Mouse (Mus musculus) duodenum, adult 2 months (tissue): ENCODE measurements around the gene Casd1. TPM values are rescaled to one million over a fixed set of nuclear protein-coding genes. Genes with fewer than 3 reads are reported as not detected.

Experiments used
- polyA plus RNA-seq: library from polyadenylated mRNA; depleted of rRNA; stranded (reverse); fragments of >200 nt; gene quantifications from 2 replicates; pipeline ENCODE4 v1.2.3, GENCODE M21; 2012; ENCODE audit warnings: low replicate concordance; rRNA removed

Gene Casd1
- 4.5 and 5.7 TPM in 2 replicates for polyA plus RNA-seq

GRCm38 (mm10) chr6:4600658-4601296 is at the start of gene Casd1:
Casd1 (plus strand) TSS chr6:4600839.

Other genes with a start within 250 kb of the Casd1 start
- 18.7 and 43.2 TPM in 2 replicates for gene Col1a2, start 96.0 kb upstream of the Casd1 start, polyA plus RNA-seq
- gene Sgce, start 146.4 kb downstream of the Casd1 start, polyA plus RNA-seq, result 2.2 TPM in 2 replicates
- gene Peg10, start 146.5 kb downstream of the Casd1 start, polyA plus RNA-seq, result 0.11 and 0.25 TPM in 2 replicates